Mouse (Mus musculus) hindbrain, embryonic 11.5 days (tissue): ENCODE measurements around the gene Ripply2. TPM values are rescaled to one million over a fixed set of nuclear protein-coding genes. Genes with fewer than 3 reads are reported as not detected.

ENCODE experiments used
- ATAC-seq: fragments of 200-750 bp; cut with Nextera tagmentation; 2 replicates; pipeline ENCODE4 v1.8.0; 2017; ENCODE audit warnings: mild to moderate bottlenecking, moderate TSS enrichment, moderate library complexity; ENCODE audit not compliant: low FRiP score
- DNase-seq: peaks from one replicate; pipeline ENCODE4 v3.0.0-alpha.2; 2015; ENCODE audit warnings: low spot score
- H3K27ac ChIP-seq: fragments of 300-500 bp; sonication (generic); 2 replicates; pipeline ENCODE4 v1.5.1; 2014; ENCODE audit warnings: mild to moderate bottlenecking, low read depth, low read length
- H3K27me3 ChIP-seq: fragments of 300-500 bp; sonication (generic); 2 replicates; pipeline ENCODE4 v1.6.1; 2014; ENCODE audit warnings: mild to moderate bottlenecking, low read length, moderate library complexity, mixed read lengths; ENCODE audit not compliant: control insufficient read depth, insufficient read depth
- H3K36me3 ChIP-seq: fragments of 300-500 bp; sonication (generic); 2 replicates; pipeline ENCODE4 v1.6.1; 2014; ENCODE audit warnings: mild to moderate bottlenecking, low read length, moderate library complexity, mixed read lengths; ENCODE audit not compliant: control insufficient read depth, insufficient read depth
- H3K4me1 ChIP-seq: fragments of 300-500 bp; sonication (generic); replicated peaks from 2 replicates; pipeline ENCODE4 v1.6.1; 2014; ENCODE audit warnings: low read length, mixed read lengths; ENCODE audit not compliant: control insufficient read depth, insufficient read depth
- H3K4me2 ChIP-seq: fragments of 300-500 bp; sonication (generic); replicated peaks from 2 replicates; pipeline ENCODE4 v1.6.1; 2014; ENCODE audit warnings: mild to moderate bottlenecking, low read depth, low read length
- H3K4me3 ChIP-seq: fragments of 300-500 bp; sonication (generic); 2 replicates; pipeline ENCODE4 v1.5.1; 2014; ENCODE audit warnings: low read depth, low read length
- H3K9ac ChIP-seq: fragments of 300-500 bp; sonication (generic); 2 replicates; pipeline ENCODE4 v1.6.1; 2014; ENCODE audit warnings: low read depth, low read length
- H3K9me3 ChIP-seq: fragments of 300-500 bp; sonication (generic); 2 replicates; pipeline ENCODE4 v1.6.1; 2016; ENCODE audit warnings: low read length; ENCODE audit not compliant: control insufficient read depth
- WGBS: fragments of 180-500 bp; shearing (Covaris S2); extraction: QIAGEN DNeasy Blood & Tissue Kit; methylation state at CpG from one replicate; pipeline ENCODE4 v1.1.7; 2014; 5-methylcytosine and 5-hydroxymethylcytosine counted together
- polyA plus RNA-seq: library from polyadenylated mRNA; unstranded; fragments of >200 nt; fragmentation: Nextera tagmentation; extraction: Ambion mirVana; gene quantifications from 2 replicates; pipeline ENCODE4 v1.2.1, GENCODE M21; 2014

Ripply2 gene
- polyA plus RNA-seq, 1 experiment from 2014 or later = 0.93 TPM

GRCm38 (mm10) chr9:87049425-87049824 is 34.1 kb downstream of the Ripply2 start:
- no peaks in the 10 kb centered on the region for H3K4me1 ChIP-seq
- no peak for DNase-seq
- no peak overlapping the region for H3K9ac ChIP-seq
- WGBS = 89% methylated on average over 4 of the region's 4 CpGs
- H3K4me3 ChIP-seq = no peak overlapping the region
- H3K36me3 ChIP-seq = no peaks in the 10 kb centered on the region
- no peak overlapping the region for H3K27ac ChIP-seq
- ATAC-seq = no peak
- no peaks in the 10 kb centered on the region for H3K27me3 ChIP-seq
- H3K4me2 ChIP-seq = no peak overlapping the region
- no peaks in the 10 kb centered on the region for H3K9me3 ChIP-seq

- no peak overlapping the region for H3K9ac ChIP-seq
- no peaks in the 10 kb centered on the region for H3K27me3 ChIP-seq
- peaks cover 5% of the 10 kb centered on the region; the same call in 1 of the 2 replicates for H3K36me3 ChIP-seq
- no peak overlapping the region for H3K4me2 ChIP-seq
- no peak overlapping the region for H3K4me3 ChIP-seq
- no peak overlapping the region for H3K27ac ChIP-seq
- H3K4me1 ChIP-seq = no peaks in the 10 kb centered on the region
- WGBS = 92% methylated on average over 11 of the region's 11 CpGs
- H3K9me3 ChIP-seq = no peaks in the 10 kb centered on the region
- ATAC-seq = no peak
- DNase-seq = no peak
These were observed 40.4 kb downstream of the Ripply2 start for GRCm38 (mm10) chr9:87055547-87056235.

GRCm38 (mm10) chr9:87062337-87062736 is 47.0 kb downstream of the Ripply2 start:
- H3K4me1 ChIP-seq = no peaks in the 10 kb centered on the region
- no peak overlapping the region for H3K27ac ChIP-seq
- no peak for DNase-seq
- ATAC-seq = no peak
- H3K9ac ChIP-seq = no peak overlapping the region
- H3K4me2 ChIP-seq = no peak overlapping the region
- H3K27me3 ChIP-seq = no peaks in the 10 kb centered on the region
- H3K4me3 ChIP-seq = no peak overlapping the region
- H3K36me3 ChIP-seq = peaks cover 5% of the 10 kb centered on the region; the same call in 1 of the 2 replicates
- no peaks in the 10 kb centered on the region for H3K9me3 ChIP-seq
- WGBS = 82% methylated on average over 5 of the region's 5 CpGs

- H3K4me2 ChIP-seq = no peak overlapping the region
- H3K27me3 ChIP-seq = no peaks in the 10 kb centered on the region
- H3K4me3 ChIP-seq = no peak overlapping the region
- H3K9ac ChIP-seq = no peak overlapping the region
- no peak for DNase-seq
- H3K36me3 ChIP-seq = 0 out of 2 replicates have a peak, but pooled peaks cover 3% of the 10 kb centered on the region
- H3K9me3 ChIP-seq = no peaks in the 10 kb centered on the region
- no peaks in the 10 kb centered on the region for H3K4me1 ChIP-seq
- H3K27ac ChIP-seq = no peak overlapping the region
- no peak for ATAC-seq
- WGBS = 84% methylated on average over 1 of the region's 1 CpGs
These were observed 52.8 kb downstream of the Ripply2 start for GRCm38 (mm10) chr9:87068160-87068559.

Other genes with a start within 250 kb of the Ripply2 start
- gene Snap91, start 134.9 kb upstream of the Ripply2 start, polyA plus RNA-seq = 17.4 and 17.5 TPM in 2 replicates
- gene Cyb5r4, start 6.5 kb downstream of the Ripply2 start, polyA plus RNA-seq = 105 and 126 TPM in 2 replicates
- gene Mrap2, start 128.8 kb downstream of the Ripply2 start, polyA plus RNA-seq = 0.15 and 0.22 TPM in 2 replicates
- gene Cep162, start 240.0 kb downstream of the Ripply2 start, polyA plus RNA-seq = 11.0 and 13.7 TPM in 2 replicates